Mouse (Mus musculus) liver, adult 2 months (tissue): Measurements from ENCODE around the gene Fgfr2.

Experiments used
- CTCF ChIP-seq: fragments of 200-500 bp; IDR thresholded peaks from 2 replicates; pipeline ENCODE4 v1.5.1; 2011; ENCODE audit warnings: low read depth, low read length, control low read depth
- POLR2A ChIP-seq: fragments of 200-500 bp; IDR thresholded peaks from 2 replicates; pipeline ENCODE4 v1.6.1; 2011; ENCODE audit warnings: low read length, control low read depth; ENCODE audit not compliant: insufficient read depth; ENCODE audit errors: extremely low read depth

DNA sequence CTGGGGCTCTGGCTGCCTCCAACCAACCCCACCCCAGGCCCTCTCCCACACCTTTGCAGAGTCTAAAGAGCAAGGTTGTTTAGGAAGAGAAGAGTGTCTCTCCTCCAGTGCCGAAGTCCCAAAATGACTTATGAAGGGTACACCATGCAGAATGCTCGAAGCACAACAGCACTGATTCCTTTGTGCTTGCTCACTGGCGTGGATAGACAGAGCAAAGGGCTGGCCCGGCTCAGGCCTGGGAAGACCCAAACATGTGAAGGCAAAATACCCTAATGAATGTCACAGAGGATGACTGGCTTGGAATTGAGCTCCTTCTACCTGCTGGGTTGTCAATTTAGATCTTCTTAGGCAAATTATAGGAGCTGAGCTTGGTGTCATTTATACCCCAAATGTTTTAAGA, 2914.5 kb downstream of the Fgfr2 start:
- TF ChIP-seq CTCF (no peak), POLR2A (no peak)
